Mouse (Mus musculus): ENCODE data around the gene Sun2.

DNA sequence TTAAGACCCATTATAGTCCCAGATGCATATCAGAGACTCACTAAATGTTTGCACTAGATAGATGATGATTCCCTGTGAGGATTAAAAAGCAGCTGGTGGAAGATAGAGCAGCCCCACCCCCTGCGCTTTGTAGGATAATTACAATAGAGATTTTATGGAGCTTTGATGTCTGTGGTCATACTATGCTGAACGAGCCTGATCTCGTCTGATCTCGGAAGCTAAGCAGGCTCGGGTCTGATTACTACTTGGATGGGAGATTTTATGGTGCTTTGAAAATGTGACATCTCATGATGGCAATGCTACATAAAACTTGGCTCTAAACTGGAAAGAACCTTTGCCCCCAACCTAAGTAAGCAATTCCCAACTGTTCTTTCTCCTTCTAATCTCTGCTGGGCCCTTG, 50.0 kb downstream of the Sun2 start:
- TF ChIP-seq CTCF (IDR thresholded peaks at IDR 0.05; ENCODE audit: low read depth) (no peak), EP300 (IDR thresholded peaks at IDR 0.05; ENCODE audit: low read depth) (no peak)

Measured in liver, postnatal 0 days (tissue).